Mouse (Mus musculus) G1E-ER4 (cell line): ENCODE data around the gene Cdk17. TPM values are rescaled to one million over a fixed set of nuclear protein-coding genes. Genes with fewer than 3 reads are reported as not detected.

Source experiments
- GATA1 ChIP-seq: IDR thresholded peaks from one replicate; pipeline ENCODE4 v1.8.0; 2012; ENCODE audit warnings: low read length, inconsistent platforms
- polyA plus RNA-seq: library from polyadenylated mRNA; stranded (reverse); fragments of >175 nt; gene quantifications from 2 replicates; pipeline ENCODE4 v1.2.3, GENCODE M21; 2012

The Cdk17 gene
- polyA plus RNA-seq, 1 experiment, result 4.8 TPM

DNA sequence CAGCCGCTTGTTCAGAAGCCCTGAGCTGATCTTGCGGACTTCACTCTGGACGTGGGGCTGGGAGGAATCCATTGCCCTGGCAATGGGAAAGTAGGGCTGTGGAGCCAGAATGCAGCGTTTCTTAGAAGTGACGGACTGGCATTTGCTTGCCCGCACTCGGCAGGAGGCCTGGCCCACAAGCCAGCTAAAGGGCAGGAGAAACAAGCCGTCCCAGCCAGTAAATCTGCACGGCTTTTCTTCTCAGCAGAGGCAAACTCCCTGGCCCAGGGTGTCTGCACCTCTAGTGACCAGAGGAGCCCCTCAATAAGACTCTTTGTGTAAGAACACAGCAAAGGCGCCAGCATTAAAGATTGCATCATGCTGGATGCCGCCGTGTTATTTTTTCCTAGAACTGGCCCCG, 94.6 kb downstream of the Cdk17 start:
- no peak for TF ChIP-seq GATA1

DNA sequence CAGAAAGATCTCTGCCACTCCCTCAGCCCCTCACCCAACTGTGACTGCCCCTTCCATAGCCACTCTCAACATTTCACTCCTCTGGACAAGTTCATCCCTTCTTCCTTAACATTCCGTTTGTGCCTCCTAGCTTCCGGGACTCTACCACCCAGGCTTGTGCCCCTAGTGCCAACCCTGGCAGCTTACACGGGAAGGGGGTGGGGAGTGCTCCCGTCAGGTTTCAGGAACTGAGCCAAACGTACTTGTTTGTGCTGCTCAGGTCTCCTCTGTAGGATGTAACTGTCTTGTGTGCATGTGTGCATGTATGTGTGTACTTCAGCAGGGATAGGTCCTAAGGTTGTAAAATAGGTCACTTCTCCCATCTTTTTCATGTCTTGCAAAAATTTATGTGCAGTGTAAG, 99.2 kb downstream of the Cdk17 start:
- no peak for TF ChIP-seq GATA1

DNA sequence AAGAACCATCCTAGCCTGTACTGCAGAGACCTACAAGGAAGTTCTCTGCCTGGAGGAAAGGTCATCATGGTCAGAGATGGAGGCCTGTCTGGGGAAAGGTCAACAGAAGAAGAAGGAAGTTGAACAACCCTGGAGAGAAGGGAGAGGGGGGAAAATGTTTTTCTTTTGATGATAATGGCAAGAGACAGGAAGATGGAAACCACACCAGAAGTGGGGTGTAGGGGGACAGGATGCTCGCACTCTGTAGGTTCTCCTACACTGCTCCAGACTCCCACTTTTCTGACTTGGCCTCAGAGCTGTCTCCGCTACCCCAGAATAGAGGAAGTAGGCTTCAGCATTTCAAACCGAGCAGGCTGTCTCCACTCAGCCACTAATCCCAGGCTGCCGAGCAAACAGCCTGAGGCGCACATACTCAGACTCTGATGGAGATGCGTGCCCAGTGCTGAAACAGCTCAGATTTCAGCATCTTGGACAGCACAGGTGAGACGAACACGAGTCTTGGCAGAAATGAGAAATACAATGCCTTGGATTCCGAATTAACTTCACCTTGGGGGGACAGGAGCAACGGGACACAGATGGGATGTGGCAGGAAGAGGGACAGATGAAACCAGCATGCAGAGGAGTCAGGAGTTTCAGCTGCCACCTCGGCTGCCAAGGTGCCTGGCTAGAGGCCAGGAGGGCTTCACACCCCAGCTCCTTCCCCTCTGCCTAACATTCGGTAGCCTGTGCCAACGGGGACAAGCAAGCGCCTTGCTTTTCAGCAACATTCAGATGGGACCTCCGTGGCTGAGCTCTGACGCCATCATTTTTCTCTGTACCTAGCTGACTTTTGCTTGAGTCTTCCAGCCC, 100.7 kb downstream of the Cdk17 start:
- no peak for TF ChIP-seq GATA1

DNA sequence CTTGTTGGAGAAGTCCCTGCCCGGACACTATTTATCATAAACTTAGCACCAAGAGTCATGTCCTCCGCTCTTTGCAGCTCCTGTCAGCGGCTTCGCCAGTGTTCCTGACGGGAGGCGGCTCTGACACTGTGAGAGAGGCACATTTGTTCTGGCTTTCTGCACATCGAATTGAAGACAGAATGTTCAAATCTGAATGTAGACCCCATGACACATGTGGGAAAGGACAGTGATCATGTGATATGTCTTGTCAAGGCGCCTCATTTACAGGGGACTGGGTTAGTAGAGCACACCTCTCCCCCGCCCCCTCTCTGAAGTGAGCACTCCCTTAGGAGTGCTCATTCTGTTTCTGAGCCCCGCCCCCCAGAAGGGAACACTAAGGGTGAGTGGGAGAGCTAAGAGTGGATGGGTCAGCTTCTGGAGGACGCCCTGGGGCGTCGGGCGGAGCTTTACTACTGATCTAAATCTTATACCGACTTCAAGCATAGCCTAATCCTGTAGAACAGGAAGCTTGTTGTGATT, 101.4 kb downstream of the Cdk17 start:
- no peak for TF ChIP-seq GATA1

DNA sequence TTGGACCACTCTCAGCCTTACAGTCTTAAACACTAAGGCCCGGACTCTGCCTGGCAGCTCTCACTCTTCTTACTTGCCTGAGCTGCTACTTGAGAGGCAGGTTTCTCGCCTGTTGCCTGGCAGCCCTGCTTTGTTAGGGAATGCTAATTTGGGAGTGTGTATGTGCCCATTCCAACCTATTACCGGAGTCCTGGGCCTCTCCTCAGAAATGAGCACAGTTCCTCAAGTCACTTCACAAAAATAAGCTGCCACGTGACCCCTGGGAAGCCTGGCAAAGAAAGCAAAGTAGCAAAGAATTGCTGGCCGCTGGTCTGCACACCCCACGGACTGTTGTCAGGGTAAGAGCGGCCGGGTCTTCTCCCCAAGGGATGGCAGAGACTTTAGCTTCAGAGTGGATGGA, 102.8 kb downstream of the Cdk17 start:
- TF ChIP-seq GATA1, result no peak

DNA sequence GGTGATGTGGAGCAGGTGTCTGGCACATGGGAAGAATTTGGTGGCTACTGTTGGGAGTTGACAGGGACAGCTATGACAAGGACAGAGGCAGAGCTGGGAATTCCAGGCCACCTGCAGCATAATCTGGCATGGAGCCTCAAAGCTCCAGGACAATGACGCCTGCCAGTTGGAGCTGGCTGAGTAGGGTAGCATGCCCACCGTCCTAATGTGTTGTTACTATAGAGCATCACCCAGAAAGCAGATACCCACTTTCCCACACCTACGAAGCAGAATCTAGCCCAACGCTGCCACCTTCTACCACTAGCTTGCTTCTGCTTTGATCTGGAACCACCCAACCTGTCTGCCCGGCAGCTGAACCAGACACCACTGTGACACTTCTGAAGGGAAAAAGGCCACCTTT, 103.3 kb downstream of the Cdk17 start:
- TF ChIP-seq GATA1, result no peak

DNA sequence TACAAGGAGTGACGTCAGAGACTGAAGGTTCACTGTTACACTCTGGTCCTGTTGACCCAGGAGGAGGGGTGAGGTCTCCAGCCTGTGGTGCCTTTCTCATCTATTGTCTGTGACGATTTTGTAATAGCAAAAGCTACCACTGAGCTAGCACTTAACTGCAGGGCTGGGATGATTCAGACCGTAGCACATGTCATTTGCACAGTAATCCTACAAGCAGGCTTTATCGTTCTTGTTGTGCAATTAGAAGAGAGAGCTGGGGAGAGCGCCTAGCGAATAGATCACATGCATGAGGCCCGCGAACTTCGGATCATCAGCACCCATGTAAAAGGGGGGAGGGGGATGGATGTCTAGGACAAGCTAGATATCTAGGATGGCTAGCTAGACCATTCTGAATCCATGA, 105.2 kb downstream of the Cdk17 start:
- no peak for TF ChIP-seq GATA1

DNA sequence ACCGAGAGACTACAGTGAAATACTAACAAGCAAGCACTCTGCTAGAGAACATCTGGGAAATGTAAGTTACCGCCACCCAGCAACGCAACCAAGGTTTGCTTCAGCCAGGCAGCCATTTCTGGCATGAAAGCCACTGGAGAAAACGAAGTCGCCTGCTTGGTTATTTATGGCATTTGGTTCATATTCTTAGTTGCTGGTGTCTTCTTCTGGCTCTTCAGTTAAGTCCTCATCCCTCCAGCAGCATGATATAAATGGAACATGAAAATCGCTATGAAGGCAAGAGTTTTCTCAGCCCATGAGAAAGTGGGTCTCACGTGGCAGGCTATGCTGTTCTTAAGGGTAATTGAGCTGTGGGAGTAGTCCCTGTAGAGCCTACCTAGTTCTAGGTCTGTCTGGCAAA, 105.8 kb downstream of the Cdk17 start:
- no peak for TF ChIP-seq GATA1

DNA sequence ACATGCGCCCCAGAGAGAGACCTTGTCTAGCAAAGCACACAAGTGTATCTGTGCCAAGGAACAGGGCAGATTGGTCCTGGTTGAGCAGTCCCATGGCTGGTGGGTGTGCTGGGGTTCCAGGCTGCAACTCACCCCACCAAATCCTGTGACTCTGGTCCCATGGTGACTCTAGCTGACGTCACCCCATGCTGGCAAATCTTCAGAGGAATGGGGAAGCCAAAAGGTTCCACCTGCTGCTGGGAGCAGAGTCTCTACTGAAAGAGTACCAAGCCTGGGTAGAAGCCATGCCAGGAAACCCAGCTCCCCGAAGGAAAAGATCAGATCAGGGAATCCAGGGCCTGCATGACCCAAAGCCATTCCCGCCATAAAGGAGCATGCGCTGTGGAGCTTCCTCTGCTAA, 106.8 kb downstream of the Cdk17 start:
- TF ChIP-seq GATA1, result no peak

DNA sequence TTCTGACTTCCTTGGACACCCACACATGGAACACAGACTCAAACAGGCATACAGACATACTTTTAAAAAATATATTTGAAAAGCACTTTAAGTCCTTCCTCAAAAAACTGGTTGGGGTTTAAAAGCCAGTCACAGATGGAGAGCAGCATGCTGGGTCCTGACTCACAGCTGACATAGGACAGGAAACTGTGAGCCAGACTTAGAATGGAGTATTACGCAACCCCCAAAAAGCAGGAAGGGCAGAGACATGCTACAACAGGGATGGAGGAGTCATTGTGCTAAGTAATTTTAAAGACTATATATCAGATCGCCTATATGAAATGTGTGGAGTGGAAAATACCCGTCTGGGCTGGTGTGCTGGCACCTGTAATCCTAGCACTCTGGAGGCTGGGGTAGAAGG, 107.7 kb downstream of the Cdk17 start:
- TF ChIP-seq GATA1, result no peak

DNA sequence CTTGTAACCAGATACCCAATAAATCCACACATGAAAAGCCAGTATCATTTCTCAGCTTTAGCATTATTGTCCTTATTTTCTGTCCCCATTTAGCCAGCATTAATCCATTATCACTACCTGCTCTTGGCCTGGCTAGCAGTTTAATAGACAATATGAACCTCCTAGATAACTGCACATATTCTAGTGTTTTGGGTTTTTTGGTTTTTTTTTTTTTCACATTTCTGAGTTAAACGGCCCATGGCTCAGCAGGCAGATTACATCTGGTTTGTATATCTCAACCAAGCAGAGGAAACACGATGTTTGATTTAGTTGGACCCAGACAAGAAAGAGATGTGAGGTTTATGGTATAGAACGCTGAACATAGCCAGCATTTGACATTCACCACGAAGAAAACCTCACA, 109.1 kb downstream of the Cdk17 start:
- TF ChIP-seq GATA1, result peak; percentile 25

DNA sequence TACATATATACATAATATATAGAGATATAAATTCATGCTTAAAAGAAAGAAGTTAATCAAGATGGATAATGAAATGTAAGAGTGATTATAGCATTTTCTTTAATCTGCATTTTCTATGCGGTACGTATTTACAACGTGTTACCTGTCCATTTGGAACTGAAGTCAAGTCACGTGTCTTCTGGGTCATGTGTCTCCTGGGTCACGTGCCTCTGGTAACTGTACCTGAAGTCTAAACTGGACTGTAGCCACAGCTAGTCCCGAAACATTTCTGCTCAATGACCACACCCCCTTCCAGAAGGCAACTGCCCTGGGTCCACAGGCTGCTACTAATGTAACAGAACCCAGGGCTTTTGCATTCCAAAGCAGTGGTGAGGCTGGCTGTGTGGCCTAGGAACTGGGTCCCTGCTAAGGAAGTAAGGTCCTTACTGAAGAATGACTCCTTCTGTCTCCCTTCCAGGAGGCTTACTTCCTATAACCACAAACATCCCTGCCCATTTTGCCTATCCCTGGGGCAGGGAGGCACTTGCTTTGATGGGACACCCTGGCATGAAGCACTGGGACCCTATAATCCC, 110.3 kb downstream of the Cdk17 start:
- no peak for TF ChIP-seq GATA1

DNA sequence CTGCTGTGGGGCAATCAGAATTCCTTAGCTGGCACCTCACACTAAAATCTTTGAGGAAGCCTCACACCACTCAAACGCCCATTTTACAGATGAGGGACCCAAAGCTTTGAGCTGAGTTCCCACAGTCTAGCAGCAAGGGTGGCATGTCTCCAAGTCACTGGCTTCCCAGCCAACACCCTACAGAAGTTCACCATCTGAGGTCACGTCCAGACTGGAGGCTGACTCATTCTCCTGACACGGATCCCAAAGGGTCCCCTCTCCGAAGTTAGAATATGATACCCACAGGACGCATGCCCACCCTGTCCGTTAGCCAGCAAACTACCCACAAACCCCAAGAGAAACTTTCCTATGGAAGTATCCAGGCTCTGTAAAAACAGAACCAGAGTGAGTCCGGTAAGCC, 111.2 kb downstream of the Cdk17 start:
- no peak for TF ChIP-seq GATA1

DNA sequence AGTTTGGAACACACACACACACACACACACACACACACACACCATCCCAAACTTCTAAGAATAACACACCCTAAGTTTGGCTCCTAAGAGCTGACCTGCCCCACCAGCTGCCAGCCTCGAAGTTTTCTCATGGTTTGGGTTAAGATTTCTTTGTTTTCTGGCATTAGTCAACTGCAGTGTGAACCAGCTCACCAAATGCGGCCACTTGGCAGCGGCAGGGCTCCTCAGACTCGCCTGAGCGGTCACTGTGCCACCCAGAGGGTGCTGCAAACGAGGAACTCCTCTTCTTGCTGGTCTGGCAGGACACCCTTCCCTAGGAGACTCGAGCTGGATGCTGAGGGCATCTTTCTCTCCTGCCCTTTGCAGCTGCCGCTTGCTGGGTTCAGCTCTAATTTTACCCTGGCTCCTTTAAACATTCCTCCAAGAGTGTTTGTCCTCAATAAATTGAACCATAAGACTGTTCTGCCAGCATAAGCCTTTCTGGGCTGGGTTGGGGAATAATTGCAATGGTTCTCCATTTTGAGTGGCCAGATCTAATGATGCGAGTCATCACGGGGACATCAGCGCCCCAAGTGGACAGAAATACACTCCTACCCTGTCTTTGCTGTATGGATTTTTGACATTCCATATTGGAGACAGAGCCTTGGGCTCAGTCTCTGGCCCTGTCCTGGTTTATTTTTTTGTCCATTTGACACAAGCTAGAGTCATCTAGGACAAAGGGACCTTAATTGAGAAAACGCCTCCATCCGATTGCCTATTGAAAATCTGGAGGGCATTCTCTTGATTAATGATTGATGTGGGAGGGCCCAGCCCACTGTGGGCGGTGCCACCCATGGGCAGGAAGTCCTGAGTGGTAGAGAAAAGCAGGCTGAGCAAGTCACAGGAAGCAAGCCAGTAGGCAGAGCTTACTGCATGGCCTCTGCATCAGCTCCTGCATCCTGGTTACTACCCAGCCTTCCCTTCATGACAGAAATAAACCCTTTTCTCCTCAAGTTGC, 112.6 kb downstream of the Cdk17 start:
- no peak for TF ChIP-seq GATA1

DNA sequence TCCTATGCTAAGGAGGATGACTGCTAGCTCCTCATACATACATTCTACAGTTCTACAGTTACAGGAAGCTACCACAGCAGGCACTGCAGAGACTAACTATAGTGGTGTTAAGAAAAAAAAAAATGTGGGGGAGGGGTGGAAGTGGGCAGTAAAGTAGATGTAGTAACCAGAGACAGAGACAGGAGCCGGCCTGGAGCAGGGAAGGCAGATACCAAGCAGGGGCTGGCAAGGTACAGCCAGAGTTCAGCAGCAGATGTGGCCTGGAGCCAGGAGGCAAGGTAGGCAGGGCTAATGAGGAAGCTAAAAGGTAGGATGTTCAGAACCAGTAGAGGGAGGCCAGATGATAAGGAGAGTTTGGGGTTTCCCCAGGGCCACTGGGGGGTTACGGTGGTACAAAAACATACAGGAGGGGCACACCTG, 113.6 kb downstream of the Cdk17 start:
- TF ChIP-seq GATA1, result no peak
